Mouse (Mus musculus) stomach, embryonic 16.5 days (tissue): ENCODE measurements at regions not wholly inside any gene's neighbourhood (a gene's known extent, or its start where the extent isn't known, plus 50 kb on each side); places are given as distances from the start of the nearest gene placed in this dataset.

Experiments
- ATAC-seq: fragments of 200-750 bp; cut with Nextera tagmentation; 2 replicates; pipeline ENCODE4 v1.8.0; 2017; ENCODE audit warnings: moderate number of reproducible peaks, moderate TSS enrichment; ENCODE audit not compliant: insufficient read depth, low FRiP score
- H3K27ac ChIP-seq: fragments of 300-500 bp; sonication (generic); 2 replicates; pipeline ENCODE4 v1.5.1; 2014; ENCODE audit warnings: low read length
- H3K27me3 ChIP-seq: fragments of 300-500 bp; sonication (generic); 2 replicates; pipeline ENCODE4 v1.6.1; 2014; ENCODE audit warnings: low read length, control low read depth, mixed read lengths; ENCODE audit not compliant: control insufficient read depth, insufficient read depth
- H3K36me3 ChIP-seq: fragments of 300-500 bp; sonication (generic); 2 replicates; pipeline ENCODE4 v1.6.1; 2014; ENCODE audit warnings: low read length; ENCODE audit not compliant: control insufficient read depth, insufficient read depth
- H3K4me1 ChIP-seq: fragments of 300-500 bp; sonication (generic); 2 replicates; pipeline ENCODE4 v1.6.1; 2014; ENCODE audit warnings: low read length, control low read depth, mixed read lengths; ENCODE audit not compliant: control insufficient read depth, insufficient read depth
- H3K4me2 ChIP-seq: fragments of 300-500 bp; sonication (generic); 2 replicates; pipeline ENCODE4 v1.6.1; 2014; ENCODE audit warnings: low read depth, low read length, mixed read lengths
- H3K4me3 ChIP-seq: fragments of 300-500 bp; sonication (generic); replicated peaks from 2 replicates; pipeline ENCODE4 v1.5.1; 2014; ENCODE audit warnings: mild to moderate bottlenecking, low read length
- H3K9ac ChIP-seq: fragments of 300-500 bp; sonication (generic); 2 replicates; pipeline ENCODE4 v1.6.1; 2014; ENCODE audit warnings: low read length
- H3K9me3 ChIP-seq: fragments of 300-500 bp; sonication (generic); replicated peaks from 2 replicates; pipeline ENCODE4 v1.6.1; 2016; ENCODE audit warnings: low read length, control low read depth; ENCODE audit not compliant: control insufficient read depth
- WGBS: fragments of 180-500 bp; shearing (Covaris S2); extraction: QIAGEN DNeasy Blood & Tissue Kit; methylation state at CpG from one replicate; pipeline ENCODE4 v1.1.7; 2014; 5-methylcytosine and 5-hydroxymethylcytosine counted together

GRCm38 (mm10) chr2:71690277-71691161, 54.9 kb upstream of the Itga6 start:
- H3K36me3 ChIP-seq: no peaks in the 10 kb centered on the region
- 45% methylated on average over 27 of the region's 27 CpGs for WGBS
- H3K9me3 ChIP-seq: no peaks in the 10 kb centered on the region
- H3K27ac ChIP-seq: peak overlapping the region; percentile 76
- peak overlapping the region; percentile 43 for H3K4me2 ChIP-seq
- peak overlapping the region; percentile 27; the same call in 1 of the 2 replicates for H3K9ac ChIP-seq
- no peak overlapping the region; the same call in 1 of the 2 replicates for H3K4me3 ChIP-seq
- no peaks in the 10 kb centered on the region for H3K27me3 ChIP-seq
- peaks cover 9% of the 10 kb centered on the region; the same call in 1 of the 2 replicates for H3K4me1 ChIP-seq
- peak; percentile 82 for ATAC-seq

- ATAC-seq: no peak
- Histone ChIP-seq H3K9ac (no peak overlapping the region), H3K27me3 (no peaks in the 10 kb centered on the region), H3K36me3 (no peaks in the 10 kb centered on the region), H3K9me3 (no peaks in the 10 kb centered on the region), H3K27ac (no peak overlapping the region), H3K4me3 (no peak overlapping the region), H3K4me2 (no peak overlapping the region), H3K4me1 (peaks cover 12% of the 10 kb centered on the region; the same call in 1 of the 2 replicates)
- 66% methylated on average over 6 of the region's 6 CpGs for WGBS
These were observed 50.6 kb upstream of the Itga6 start for GRCm38 (mm10) chr2:71694758-71695310.
